Mouse (Mus musculus) MEL (cell line): ENCODE data around the gene Milr1.

Experiments
- BHLHE40 ChIP-seq: IDR thresholded peaks from 2 replicates; pipeline ENCODE4 v1.6.1; 2012; ENCODE audit warnings: low read depth, mild to moderate bottlenecking, inconsistent platforms, low read length, improper control_type of control experiment, borderline replicate concordance
- CTCF ChIP-seq, 3 experiments: IDR thresholded peaks in 2 of 3; conservative IDR thresholded peaks in 1 of 3; 2 replicates each; pipeline ENCODE4 v1.5.1; 2011 to 2012; ENCODE audit warnings: low read length in 3 of 3, low read depth in 2 of 3, mild to moderate bottlenecking in 2 of 3, improper control_type of control experiment in 1 of 3, inconsistent platforms in 1 of 3, mixed read lengths in 1 of 3, moderate library complexity in 1 of 3; ENCODE audit not compliant: control insufficient read depth in 1 of 3, insufficient read depth in 1 of 3, poor library complexity in 1 of 3, severe bottlenecking in 1 of 3
- EP300 ChIP-seq, 2 experiments: IDR thresholded peaks; 2 replicates each; pipeline ENCODE4 v1.6.1; 2011; ENCODE audit warnings: improper control_type of control experiment in 2 of 2, low read length in 2 of 2, low read depth in 1 of 2, mild to moderate bottlenecking in 1 of 2
- MAX ChIP-seq: IDR thresholded peaks from 2 replicates; pipeline ENCODE4 v1.6.1; 2011; ENCODE audit warnings: low read length, improper control_type of control experiment
- MAZ ChIP-seq: IDR thresholded peaks from 2 replicates; pipeline ENCODE4 v1.6.1; 2012; ENCODE audit warnings: low read depth, mild to moderate bottlenecking, inconsistent platforms, low read length, improper control_type of control experiment
- MYC ChIP-seq: IDR thresholded peaks from 2 replicates; pipeline ENCODE4 v1.6.1; 2011; ENCODE audit warnings: low read depth, mild to moderate bottlenecking, low read length, improper control_type of control experiment, moderate library complexity
- NELFE ChIP-seq: IDR thresholded peaks from 2 replicates; pipeline ENCODE4 v1.6.1; 2011; ENCODE audit warnings: low read depth, low read length, improper control_type of control experiment
- POLR2A ChIP-seq, 2 experiments: IDR thresholded peaks; 2 replicates each; pipeline ENCODE4 v1.6.1; 2011 to 2012; ENCODE audit warnings: low read length in 2 of 2, mild to moderate bottlenecking in 2 of 2, control low read depth in 1 of 2, improper control_type of control experiment in 1 of 2, low read depth in 1 of 2, moderate library complexity in 1 of 2; ENCODE audit not compliant: control insufficient read depth in 1 of 2, insufficient read depth in 1 of 2, poor library complexity in 1 of 2
- RAD21 ChIP-seq: IDR thresholded peaks from 2 replicates; pipeline ENCODE4 v1.6.1; 2011; ENCODE audit warnings: mild to moderate bottlenecking, low read depth, low read length, improper control_type of control experiment
- SIN3A ChIP-seq: IDR thresholded peaks from 2 replicates; pipeline ENCODE4 v1.6.1; 2012; ENCODE audit warnings: low read length, improper control_type of control experiment, inconsistent platforms
- SMC3 ChIP-seq: IDR thresholded peaks from 2 replicates; pipeline ENCODE4 v1.6.1; 2011; ENCODE audit warnings: low read depth, low read length, improper control_type of control experiment
- UBTF ChIP-seq: IDR thresholded peaks from 2 replicates; pipeline ENCODE4 v1.6.1; 2012; ENCODE audit warnings: low read depth, mild to moderate bottlenecking, inconsistent platforms, low read length, improper control_type of control experiment, moderate library complexity, borderline replicate concordance; ENCODE audit not compliant: insufficient read depth
- USF1 ChIP-seq: IDR thresholded peaks from 2 replicates; pipeline ENCODE4 v1.6.1; 2014; ENCODE audit warnings: low read depth, mild to moderate bottlenecking, inconsistent platforms, low read length, improper control_type of control experiment, moderate library complexity

- no peak for TF ChIP-seq USF1
- TF ChIP-seq CTCF (IDR thresholded peaks at IDR 0.05 in 2 of 3, conservative IDR thresholded peaks at IDR 0.05 in 1 of 3; ENCODE audit: control insufficient read depth in 1 of 3, insufficient read depth in 1 of 3, low read depth in 2 of 3, low read length in 3 of 3, poor library complexity in 1 of 3, severe bottlenecking in 1 of 3) = no peak
- no peak for TF ChIP-seq RAD21
- no peak for TF ChIP-seq POLR2A (IDR thresholded peaks at IDR 0.05; ENCODE audit: control insufficient read depth in 1 of 2, insufficient read depth in 1 of 2, low read depth in 1 of 2, low read length in 2 of 2, poor library complexity in 1 of 2)
- no peak for TF ChIP-seq EP300 (IDR thresholded peaks at IDR 0.05; ENCODE audit: low read depth in 1 of 2, low read length in 2 of 2)
- TF ChIP-seq MAX = no peak
- no peak for TF ChIP-seq NELFE
- TF ChIP-seq SIN3A = no peak
- TF ChIP-seq UBTF = no peak
- TF ChIP-seq BHLHE40 = no peak
- no peak for TF ChIP-seq SMC3
- TF ChIP-seq MAZ = no peak
- TF ChIP-seq MYC = no peak
These were observed 34.0 kb downstream of the Milr1 start for GRCm38 (mm10) chr11:106785043-106785442.
